Mouse (Mus musculus): ENCODE data around the gene Hoxa9.

- TF ChIP-seq POLR2A (IDR thresholded peaks at IDR 0.05; ENCODE audit: borderline replicate concordance, extremely low read depth, low read depth, low read length) (no peak), CTCF (IDR thresholded peaks at IDR 0.05; ENCODE audit: insufficient read depth, low read length) (no peak)
Observed at GRCm38 (mm10) chr6:52194690-52195089, 36.2 kb downstream of the Hoxa9 start.

Data from lung, adult 2 months (tissue).